Mouse (Mus musculus): ENCODE data around the gene Klf5.

- no peak for TF ChIP-seq POLR2A (IDR thresholded peaks at IDR 0.05; ENCODE audit: borderline replicate concordance, insufficient read depth, low read length)
- no peak for TF ChIP-seq CTCF (IDR thresholded peaks at IDR 0.05; ENCODE audit: borderline replicate concordance, insufficient read depth, low read depth, low read length)
Observed at GRCm38 (mm10) chr14:99364007-99364784, 65.7 kb downstream of the Klf5 start.

Measured in cerebellum, adult 2 months (tissue).